Mouse (Mus musculus) embryonic facial prominence, embryonic 11.5 days (tissue): Measurements from ENCODE around the gene Tmem63b. TPM values are rescaled to one million over a fixed set of nuclear protein-coding genes. Genes with fewer than 3 reads are reported as not detected.
A peak's percentile ranks its signal among the peaks of the same experiment; 100 is the strongest.

ENCODE experiments used
- ATAC-seq: fragments of 200-750 bp; cut with Nextera tagmentation; replicated peaks from 2 replicates; pipeline ENCODE4 v1.8.0; 2017; ENCODE audit warnings: low read depth; ENCODE audit not compliant: insufficient number of reproducible peaks, low FRiP score, low TSS enrichment
- DNase-seq: peaks from one replicate; pipeline ENCODE4 v3.0.0-alpha.2; 2015; ENCODE audit warnings: low spot score
- H3K27ac ChIP-seq: fragments of 300-500 bp; sonication (generic); replicated peaks from 2 replicates; pipeline ENCODE4 v1.5.1; 2014; ENCODE audit warnings: mild to moderate bottlenecking, low read depth, low read length, control low read depth
- H3K27me3 ChIP-seq: fragments of 300-500 bp; sonication (generic); 2 replicates; pipeline ENCODE4 v1.6.1; 2014; ENCODE audit warnings: mild to moderate bottlenecking, low read length, moderate library complexity, mixed read lengths; ENCODE audit not compliant: control insufficient read depth, insufficient read depth
- H3K36me3 ChIP-seq: fragments of 300-500 bp; sonication (generic); replicated peaks from 2 replicates; pipeline ENCODE4 v1.6.1; 2014; ENCODE audit warnings: low read depth, mild to moderate bottlenecking, low read length, moderate library complexity, mixed read lengths; ENCODE audit not compliant: control insufficient read depth, insufficient read depth
- H3K4me1 ChIP-seq: fragments of 300-500 bp; sonication (generic); 2 replicates; pipeline ENCODE4 v1.6.1; 2014; ENCODE audit warnings: low read length, mixed read lengths; ENCODE audit not compliant: control insufficient read depth, insufficient read depth
- H3K4me2 ChIP-seq: fragments of 300-500 bp; sonication (generic); 2 replicates; pipeline ENCODE4 v1.6.1; 2014; ENCODE audit warnings: low read depth, mild to moderate bottlenecking, control low read depth, low read length, moderate library complexity
- H3K4me3 ChIP-seq: fragments of 300-500 bp; sonication (generic); 2 replicates; pipeline ENCODE4 v1.5.1; 2014; ENCODE audit warnings: low read depth, low read length, control low read depth
- H3K9ac ChIP-seq: fragments of 300-500 bp; sonication (generic); replicated peaks from 2 replicates; pipeline ENCODE4 v1.6.1; 2014; ENCODE audit warnings: mild to moderate bottlenecking, control low read depth, low read length
- H3K9me3 ChIP-seq: fragments of 300-500 bp; sonication (generic); replicated peaks from 2 replicates; pipeline ENCODE4 v1.6.1; 2016; ENCODE audit warnings: mild to moderate bottlenecking, low read length, inconsistent platforms, mixed read lengths; ENCODE audit not compliant: control insufficient read depth
- WGBS: fragments of 180-500 bp; shearing (Covaris S2); extraction: QIAGEN DNeasy Blood & Tissue Kit; methylation state at CpG from one replicate; pipeline ENCODE4 v1.1.7; 2014; 5-methylcytosine and 5-hydroxymethylcytosine counted together
- polyA plus RNA-seq: library from polyadenylated mRNA; unstranded; fragments of >200 nt; fragmentation: Nextera tagmentation; extraction: Ambion mirVana; gene quantifications from 2 replicates; pipeline ENCODE4 v1.2.1, GENCODE M21; 2014

The Tmem63b gene
- polyA plus RNA-seq, 1 experiment from 2014 or later, result 23.5 TPM

- Histone ChIP-seq H3K36me3 (no peaks in the 10 kb centered on the region), H3K27ac (no peak overlapping the region), H3K4me1 (peaks cover 4% of the 10 kb centered on the region; the same call in 1 of the 2 replicates), H3K4me2 (peak overlapping the region; percentile 14; the same call in 1 of the 2 replicates), H3K9ac (peak overlapping the region; percentile 33; the same call in 1 of the 2 replicates), H3K27me3 (no peaks in the 10 kb centered on the region), H3K4me3 (no peak overlapping the region), H3K9me3 (no peaks in the 10 kb centered on the region)
- DNase-seq (peak; percentile 70), ATAC-seq (no peak; the same call in 1 of the 2 replicates)
- WGBS, result 52% methylated on average over 8 of the region's 8 CpGs
These were observed 6.2 kb downstream of the Tmem63b start for GRCm38 (mm10) chr17:45680391-45680980.

GRCm38 (mm10) chr17:45678106-45678505 is 8.6 kb downstream of the Tmem63b start:
- 32% methylated on average over 7 of the region's 7 CpGs for WGBS
- H3K9me3 ChIP-seq, result no peaks in the 10 kb centered on the region
- peak; percentile 25; the same call in 1 of the 2 replicates for ATAC-seq

GRCm38 (mm10) chr17:45672598-45672997 is 14.1 kb downstream of the Tmem63b start:
- H3K4me1 ChIP-seq, result no peaks in the 10 kb centered on the region
- H3K9ac ChIP-seq, result no peak overlapping the region
- 83% methylated on average over 2 of the region's 2 CpGs for WGBS
- H3K9me3 ChIP-seq, result no peaks in the 10 kb centered on the region
- ATAC-seq (no peak), DNase-seq (no peak)
- no peak overlapping the region for H3K27ac ChIP-seq
- peaks cover 6% of the 10 kb centered on the region for H3K36me3 ChIP-seq
- no peaks in the 10 kb centered on the region for H3K27me3 ChIP-seq
- H3K4me2 ChIP-seq, result no peak overlapping the region
- H3K4me3 ChIP-seq, result no peak overlapping the region

More at GRCm38 (mm10) chr17:45678106-45678505, 8.6 kb downstream of the Tmem63b start:
- H3K27ac ChIP-seq, result no peak overlapping the region
- peak; percentile 73 for DNase-seq
- no peak overlapping the region for H3K9ac ChIP-seq
- H3K4me1 ChIP-seq, result peaks cover 4% of the 10 kb centered on the region; the same call in 1 of the 2 replicates
- no peak overlapping the region for H3K4me3 ChIP-seq
- no peaks in the 10 kb centered on the region for H3K36me3 ChIP-seq
- H3K4me2 ChIP-seq, result no peak overlapping the region
- H3K27me3 ChIP-seq, result no peaks in the 10 kb centered on the region

- H3K9me3 ChIP-seq, result no peaks in the 10 kb centered on the region
- no peaks in the 10 kb centered on the region for H3K4me1 ChIP-seq
- H3K27me3 ChIP-seq, result no peaks in the 10 kb centered on the region
- DNase-seq (no peak), ATAC-seq (no peak)
- 80% methylated on average over 1 of the region's 1 CpGs for WGBS
- H3K4me3 ChIP-seq, result no peak overlapping the region
- no peak overlapping the region for H3K9ac ChIP-seq
- peaks cover 6% of the 10 kb centered on the region for H3K36me3 ChIP-seq
- no peak overlapping the region for H3K4me2 ChIP-seq
- no peak overlapping the region for H3K27ac ChIP-seq
These were observed 14.9 kb downstream of the Tmem63b start for GRCm38 (mm10) chr17:45671821-45672220.

- Histone ChIP-seq H3K36me3 (peaks cover 6% of the 10 kb centered on the region), H3K27ac (no peak overlapping the region)
- WGBS, result 89% methylated on average over 10 of the region's 10 CpGs
These were observed 18.7 kb downstream of the Tmem63b start for GRCm38 (mm10) chr17:45667986-45668385.

GRCm38 (mm10) chr17:45667481-45667880 is 19.2 kb downstream of the Tmem63b start:
- Histone ChIP-seq H3K9ac (no peak overlapping the region), H3K4me2 (no peak overlapping the region), H3K27ac (no peak overlapping the region), H3K4me3 (no peak overlapping the region), H3K36me3 (peaks cover 2% of the 10 kb centered on the region), H3K9me3 (no peaks in the 10 kb centered on the region), H3K4me1 (no peaks in the 10 kb centered on the region), H3K27me3 (no peaks in the 10 kb centered on the region)
- DNase-seq (no peak), ATAC-seq (no peak)
- 92% methylated on average over 10 of the region's 10 CpGs for WGBS

More at GRCm38 (mm10) chr17:45667986-45668385, 18.7 kb downstream of the Tmem63b start:
- Histone ChIP-seq H3K4me2 (no peak overlapping the region), H3K4me1 (no peaks in the 10 kb centered on the region), H3K9me3 (no peaks in the 10 kb centered on the region), H3K4me3 (no peak overlapping the region), H3K27me3 (no peaks in the 10 kb centered on the region), H3K9ac (no peak overlapping the region)
- no peak for ATAC-seq
- DNase-seq, result no peak

GRCm38 (mm10) chr17:45666091-45666490 is 20.6 kb downstream of the Tmem63b start:
- H3K27me3 ChIP-seq, result no peaks in the 10 kb centered on the region
- H3K9me3 ChIP-seq, result no peaks in the 10 kb centered on the region
- no peak overlapping the region for H3K4me3 ChIP-seq
- DNase-seq (no peak), ATAC-seq (no peak)
- no peak overlapping the region for H3K4me2 ChIP-seq
- WGBS, result 80% methylated on average over 11 of the region's 11 CpGs
- H3K9ac ChIP-seq, result no peak overlapping the region
- H3K4me1 ChIP-seq, result no peaks in the 10 kb centered on the region
- peaks cover 2% of the 10 kb centered on the region; the same call in 1 of the 2 replicates for H3K36me3 ChIP-seq
- no peak overlapping the region for H3K27ac ChIP-seq

GRCm38 (mm10) chr17:45664608-45665007 is 22.1 kb downstream of the Tmem63b start:
- H3K9me3 ChIP-seq, result no peaks in the 10 kb centered on the region
- 87% methylated on average over 13 of the region's 13 CpGs for WGBS
- no peaks in the 10 kb centered on the region for H3K27me3 ChIP-seq
- no peak overlapping the region for H3K27ac ChIP-seq
- ATAC-seq, result no peak
- H3K4me1 ChIP-seq, result no peaks in the 10 kb centered on the region
- no peaks in the 10 kb centered on the region for H3K36me3 ChIP-seq
- no peak overlapping the region for H3K4me2 ChIP-seq
- no peak overlapping the region for H3K4me3 ChIP-seq
- no peak overlapping the region for H3K9ac ChIP-seq
- DNase-seq, result no peak
